Comparison of ENCODE assay signal across 8 mouse cellular contexts in the genomic region with DNA sequence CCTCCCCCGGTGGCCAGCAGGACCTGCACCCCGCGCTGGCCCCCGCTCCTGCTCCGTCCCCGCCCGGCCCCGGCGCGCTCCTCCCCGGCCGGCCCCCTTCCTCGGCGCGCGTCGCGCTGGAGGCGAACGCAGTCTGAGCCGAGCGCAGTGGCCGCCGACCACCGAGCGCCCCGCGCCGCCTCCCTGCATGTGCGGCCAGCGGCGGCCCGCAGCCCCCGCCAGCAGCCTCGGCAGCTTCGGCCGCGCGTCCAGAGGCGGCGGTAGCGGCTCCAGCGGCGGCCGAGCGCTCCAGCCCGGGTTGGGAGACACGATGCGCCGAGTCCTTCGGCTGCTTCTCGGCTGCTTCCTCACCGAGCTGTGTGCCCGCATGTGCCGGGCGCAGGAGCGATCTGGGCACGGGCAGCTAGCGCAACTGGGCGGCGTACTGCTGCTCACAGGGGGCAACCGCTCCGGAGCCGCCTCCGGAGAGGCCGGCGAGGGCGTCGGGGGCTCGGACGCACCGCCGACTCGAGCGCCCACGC. TPM values are rescaled to one million over a fixed set of nuclear protein-coding genes. Genes with fewer than 3 reads are reported as not detected.
DNase-seq lines count a peak whose midpoint lies in the region; ATAC-seq and TF ChIP-seq lines count a peak whose summit lies in the region.

No protein-coding gene starts in this region.

- H3K9me3 ChIP-seq in forebrain, embryonic 10.5 days = no peaks in the 10 kb centered on the region
- no peaks in the 10 kb centered on the region for H3K9me3 ChIP-seq in hindbrain, postnatal 0 days (ENCODE audit: low read length)
- no peaks in the 10 kb centered on the region for H3K9me3 ChIP-seq in lung, embryonic 16.5 days (ENCODE audit: control insufficient read depth, low read length)
- H3K9me3 ChIP-seq in stomach, embryonic 15.5 days = no peaks in the 10 kb centered on the region

- H3K4me3 ChIP-seq in forebrain, embryonic 10.5 days = peak overlapping the region; percentile 67
- H3K4me3 ChIP-seq in hindbrain, postnatal 0 days (ENCODE audit: low read length) = peak overlapping the region; percentile 76
- peak overlapping the region; percentile 59 for H3K4me3 ChIP-seq in lung, embryonic 16.5 days (ENCODE audit: low read length)
- H3K4me3 ChIP-seq in stomach, embryonic 15.5 days (replicated peaks) = peak overlapping the region; percentile 51

- peaks cover 25% of the 10 kb centered on the region for H3K4me1 ChIP-seq in forebrain, embryonic 10.5 days
- peaks cover 18% of the 10 kb centered on the region for H3K4me1 ChIP-seq in hindbrain, postnatal 0 days (ENCODE audit: insufficient read depth, low read length)
- H3K4me1 ChIP-seq in lung, embryonic 16.5 days (replicated peaks; ENCODE audit: control insufficient read depth, insufficient read depth, low read length) = peaks cover 6% of the 10 kb centered on the region
- H3K4me1 ChIP-seq in stomach, embryonic 15.5 days = peaks cover 17% of the 10 kb centered on the region

- TF ChIP-seq CTCF in hindbrain, postnatal 0 days (IDR thresholded peaks at IDR 0.05; ENCODE audit: low read depth) = no peak

- peak; percentile 87 for ATAC-seq in hindbrain, postnatal 0 days
- peak; percentile 74 for ATAC-seq in lung, embryonic 16.5 days (ENCODE audit: low read depth)
- ATAC-seq in stomach, embryonic 15.5 days (ENCODE audit: insufficient read depth, low FRiP score, low read depth) = peak; percentile 50; the same call in 1 of the 2 replicates

- DNase-seq in left cerebral cortex, adult 18-20 months (ENCODE audit: low spot score in 2 of 2) = peak; percentile 49 to 55
- no peak for DNase-seq in left cerebral cortex, adult 11 months (ENCODE audit: low spot score)
- DNase-seq in brain, adult 2 months (ENCODE audit: low read depth, low spot score) = peak; percentile 45
- no peak for DNase-seq in forebrain, embryonic 10.5 days (ENCODE audit: extremely low spot score, low spot score)
- DNase-seq in hindbrain, postnatal 0 days (ENCODE audit: low spot score) = no peak
- DNase-seq in spleen, postnatal 10 days (ENCODE audit: low spot score in 2 of 2) = no peak

- H3K36me3 ChIP-seq in forebrain, embryonic 10.5 days (replicated peaks) = no peaks in the 10 kb centered on the region
- H3K36me3 ChIP-seq in hindbrain, postnatal 0 days (ENCODE audit: insufficient read depth, low read length) = no peaks in the 10 kb centered on the region
- H3K36me3 ChIP-seq in lung, embryonic 16.5 days (ENCODE audit: control insufficient read depth, insufficient read depth, low read length) = no peaks in the 10 kb centered on the region
- no peaks in the 10 kb centered on the region for H3K36me3 ChIP-seq in stomach, embryonic 15.5 days

- under 1% methylated on average over 72 of the region's 76 CpGs for WGBS in forebrain, embryonic 10.5 days
- WGBS in hindbrain, postnatal 0 days = under 1% methylated on average over 64 of the region's 76 CpGs
- 0% methylated on average over 49 of the region's 76 CpGs for WGBS in lung, embryonic 16.5 days
- WGBS in stomach, embryonic 15.5 days = under 1% methylated on average over 65 of the region's 76 CpGs

- H3K9ac ChIP-seq in hindbrain, postnatal 0 days (replicated peaks; ENCODE audit: low read length) = peak overlapping the region; percentile 63
- peak overlapping the region; percentile 61 for H3K9ac ChIP-seq in lung, embryonic 16.5 days (ENCODE audit: low read length)
- H3K9ac ChIP-seq in stomach, embryonic 15.5 days = peak overlapping the region; percentile 11; the same call in 1 of the 2 replicates

- H3K4me2 ChIP-seq in hindbrain, postnatal 0 days (ENCODE audit: low read depth, low read length) = peak overlapping the region; percentile 92
- H3K4me2 ChIP-seq in lung, embryonic 16.5 days (ENCODE audit: low read depth, low read length) = peak overlapping the region; percentile 95
- peak overlapping the region; percentile 92 for H3K4me2 ChIP-seq in stomach, embryonic 15.5 days

- H3K27me3 ChIP-seq in forebrain, embryonic 10.5 days (ENCODE audit: poor library complexity, severe bottlenecking) = peaks cover 96% of the 10 kb centered on the region
- H3K27me3 ChIP-seq in hindbrain, postnatal 0 days (ENCODE audit: insufficient read depth, low read length) = no peaks in the 10 kb centered on the region
- H3K27me3 ChIP-seq in lung, embryonic 16.5 days (ENCODE audit: control insufficient read depth, insufficient read depth, low read depth, low read length) = peaks cover 64% of the 10 kb centered on the region
- peaks cover 71% of the 10 kb centered on the region for H3K27me3 ChIP-seq in stomach, embryonic 15.5 days (replicated peaks)

- peak overlapping the region; percentile 66 for H3K27ac ChIP-seq in forebrain, embryonic 10.5 days
- peak overlapping the region; percentile 69 for H3K27ac ChIP-seq in hindbrain, postnatal 0 days
- H3K27ac ChIP-seq in lung, embryonic 16.5 days (ENCODE audit: low read length) = no peak overlapping the region
- no peak overlapping the region for H3K27ac ChIP-seq in stomach, embryonic 15.5 days

RNA-seq across cellular contexts. Expression of a gene that starts 0.4 kb away (rescaled TPM):
- 10 to 100 TPM; 55.6 to 58.7 TPM for total RNA-seq in left cerebral cortex, adult 18-20 months (2021)
- 0.06 TPM in 2 replicates for polyA plus RNA-seq in forebrain, embryonic 10.5 days (2016; fragmentation: Nextera tagmentation; extraction: Ambion mirVana)
- 75.1 and 85.6 TPM in 2 replicates for total RNA-seq in hindbrain, postnatal 0 days (2014; rRNA removed)
- 20.9 and 22.5 TPM in 2 replicates for polyA plus RNA-seq in hindbrain, postnatal 0 days (2015; fragmentation: Nextera tagmentation; extraction: Ambion mirVana)
- polyA plus RNA-seq in lung, embryonic 16.5 days (2015; fragmentation: Nextera tagmentation; extraction: Ambion mirVana) = 1.7 TPM in 2 replicates
- polyA plus RNA-seq in stomach, embryonic 15.5 days (2015; fragmentation: Nextera tagmentation; extraction: Ambion mirVana) = 1.4 and 1.6 TPM in 2 replicates

Comparison
In these comparisons a context has a peak if more than half of its experiments do, and no peak if none do; other contexts are left out.
1. DNase-seq: peak in left cerebral cortex, adult 18-20 months (2 of 2) and brain, adult 2 months (single experiment); none in left cerebral cortex, adult 11 months (single experiment), forebrain, embryonic 10.5 days (single experiment), hindbrain, postnatal 0 days (single experiment) and spleen, postnatal 10 days (0 of 2).
2. H3K27ac ChIP-seq: peak in forebrain, embryonic 10.5 days (single experiment) and hindbrain, postnatal 0 days (single experiment); none in lung, embryonic 16.5 days (single experiment) and stomach, embryonic 15.5 days (single experiment).
3. H3K9ac ChIP-seq: peak in every context shown above with its lines; median percentile 63 in hindbrain, postnatal 0 days; 61 in lung, embryonic 16.5 days; 11 in stomach, embryonic 15.5 days.
4. Peak in every context shown above with its lines, with median percentiles within 50 percentile points of each other: H3K4me3 ChIP-seq, ATAC-seq and H3K4me2 ChIP-seq.